Mouse (Mus musculus) thymus, postnatal 10 days (tissue): ENCODE measurements around the gene Med29.

Experiments used
- DNase-seq, 2 experiments: peaks; one replicate each; pipeline ENCODE4 v3.0.0; 2021; ENCODE audit warnings: low spot score in 2 of 2

Gene Med29

GRCm38 (mm10) chr7:28392429-28393271 is at the start of gene Med29, which contains the start of gene Paf1:
Gene Med29, minus strand, starts transcription at chr7:28392708.
Gene Paf1, plus strand, starts transcription at chr7:28392951.
- peak; percentile 90 to 94 for DNase-seq

- DNase-seq = no peak
Observed at GRCm38 (mm10) chr7:28441776-28442485, 49.4 kb upstream of the Med29 start.

- DNase-seq = peak; percentile 78 to 84
Observed at GRCm38 (mm10) chr7:28440739-28441138, 48.2 kb upstream of the Med29 start.

GRCm38 (mm10) chr7:28438771-28439170 is 46.3 kb upstream of the Med29 start:
- DNase-seq = no peak

- DNase-seq = no peak
Observed at GRCm38 (mm10) chr7:28437964-28438363, 45.5 kb upstream of the Med29 start.

GRCm38 (mm10) chr7:28436932-28437570 is 44.5 kb upstream of the Med29 start, which contains the start of gene Gmfg:
Gene Gmfg, plus strand, starts transcription at chr7:28437447.
- peak; percentile 84 to 85 for DNase-seq

- DNase-seq = peak; percentile 99 to 100
Observed at GRCm38 (mm10) chr7:28436271-28436904, 43.9 kb upstream of the Med29 start.

- peak; percentile 41 to 52 for DNase-seq
Observed at GRCm38 (mm10) chr7:28435660-28436259, 43.3 kb upstream of the Med29 start.

GRCm38 (mm10) chr7:28432252-28432651 is 39.7 kb upstream of the Med29 start:
- DNase-seq = no peak

- no peak for DNase-seq
Observed at GRCm38 (mm10) chr7:28430512-28430911, 38.0 kb upstream of the Med29 start.

GRCm38 (mm10) chr7:28427738-28428137 is 35.2 kb upstream of the Med29 start:
- DNase-seq = no peak

- DNase-seq = no peak
Observed at GRCm38 (mm10) chr7:28423018-28423417, 30.5 kb upstream of the Med29 start.

GRCm38 (mm10) chr7:28419416-28419815 is 26.9 kb upstream of the Med29 start:
- DNase-seq = no peak

- DNase-seq = no peak
Observed at GRCm38 (mm10) chr7:28418096-28418670, 25.7 kb upstream of the Med29 start.

- DNase-seq = no peak
Observed at GRCm38 (mm10) chr7:28417368-28417767, 24.9 kb upstream of the Med29 start.

- peak in 1 of 2 experiments; percentile 22 for DNase-seq
Observed at GRCm38 (mm10) chr7:28412826-28413225, 20.3 kb upstream of the Med29 start.

- no peak for DNase-seq
Observed at GRCm38 (mm10) chr7:28410841-28411475, 18.4 kb upstream of the Med29 start.

GRCm38 (mm10) chr7:28401942-28402341 is 9.4 kb upstream of the Med29 start:
- no peak for DNase-seq

- DNase-seq = no peak
Observed at GRCm38 (mm10) chr7:28401030-28401429, 8.5 kb upstream of the Med29 start.

GRCm38 (mm10) chr7:28398696-28399340 is 6.3 kb upstream of the Med29 start:
- no peak for DNase-seq
